Mouse (Mus musculus): Measurements from ENCODE around the gene Creb3l2.
"Not testable (repeated sequence)": the region's sequence is repeated elsewhere in the genome, so short reads cannot be mapped to it uniquely, and the experiment has no call there.

The Creb3l2 gene

DNA sequence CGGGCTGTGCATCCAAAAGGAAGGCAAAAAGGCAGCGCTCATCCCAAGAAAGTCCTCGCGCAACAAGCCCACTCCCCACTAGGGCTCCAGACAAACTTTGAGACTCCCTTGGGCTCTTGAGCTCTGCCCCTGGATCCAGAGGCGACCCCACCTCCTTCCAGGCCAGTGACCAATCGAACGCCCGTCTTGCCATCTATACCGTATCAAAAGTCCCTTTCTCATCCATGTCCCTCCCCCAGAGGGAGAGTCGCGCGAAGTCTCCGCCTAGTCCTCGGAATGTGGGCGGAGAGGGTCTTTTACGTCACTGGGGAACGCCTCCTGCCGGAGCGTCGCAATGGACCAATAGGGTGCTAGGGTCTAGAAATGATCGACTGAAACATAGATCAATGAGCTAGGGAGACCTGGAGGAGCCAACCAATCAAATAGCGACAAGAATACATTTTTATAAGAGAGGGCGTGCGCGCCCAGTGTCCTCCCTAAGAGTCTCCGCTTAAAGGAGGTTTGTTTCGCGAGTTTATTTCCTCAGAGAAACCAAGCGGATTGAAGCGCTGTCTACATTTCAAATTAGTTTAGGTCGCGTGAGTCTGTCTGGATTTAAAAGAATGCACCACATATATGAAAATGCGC lies at the start of gene Creb3l2:
TSS of gene Creb3l2 (minus strand) at position 106 of the 627 bp plus-strand sequence.
- DNase-seq = peak; percentile 96

DNA sequence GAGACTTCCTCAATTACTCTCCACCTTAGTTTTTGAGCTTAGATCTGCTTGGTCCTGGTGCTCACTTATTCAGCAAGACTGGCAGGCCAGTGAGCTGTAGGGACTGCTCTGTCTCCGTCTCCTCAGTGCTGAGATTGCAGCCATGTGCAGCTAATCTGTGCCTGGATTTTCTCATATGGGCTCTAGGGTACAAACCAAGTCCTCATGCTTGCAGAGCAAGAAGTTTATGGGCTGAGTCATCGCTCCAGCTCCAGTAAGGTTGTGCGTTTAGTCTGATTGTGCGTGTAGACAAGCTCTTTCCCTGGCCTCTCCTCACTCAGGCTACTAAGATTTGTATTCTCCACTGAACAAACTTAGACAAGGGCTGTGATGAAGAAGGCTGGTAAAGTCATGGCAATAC lies 44.6 kb upstream of the Creb3l2 start:
- DNase-seq = no peak

DNA sequence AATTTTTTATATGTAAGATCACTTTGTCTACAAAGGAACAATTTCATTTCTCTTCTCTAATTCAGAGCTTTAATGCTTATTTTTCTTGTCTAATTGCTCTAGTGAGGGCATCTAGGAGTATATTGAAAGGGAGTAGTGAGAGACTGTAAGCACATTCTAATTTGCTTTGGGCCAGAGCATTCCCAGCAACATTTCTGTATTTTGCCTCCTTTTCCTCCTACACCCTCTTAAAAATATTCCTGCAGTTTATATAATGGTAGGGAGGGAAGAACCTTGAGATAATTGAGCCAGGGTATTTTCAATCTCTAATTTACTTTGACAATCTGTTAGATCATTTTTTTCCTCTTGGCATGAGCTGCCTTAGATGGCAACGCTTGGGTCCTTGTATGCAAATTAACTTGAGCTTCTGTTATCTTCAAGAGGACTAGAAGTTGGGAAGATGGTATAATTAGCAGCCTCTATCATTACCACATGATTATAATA lies 42.7 kb upstream of the Creb3l2 start:
- DNase-seq = no peak

DNA sequence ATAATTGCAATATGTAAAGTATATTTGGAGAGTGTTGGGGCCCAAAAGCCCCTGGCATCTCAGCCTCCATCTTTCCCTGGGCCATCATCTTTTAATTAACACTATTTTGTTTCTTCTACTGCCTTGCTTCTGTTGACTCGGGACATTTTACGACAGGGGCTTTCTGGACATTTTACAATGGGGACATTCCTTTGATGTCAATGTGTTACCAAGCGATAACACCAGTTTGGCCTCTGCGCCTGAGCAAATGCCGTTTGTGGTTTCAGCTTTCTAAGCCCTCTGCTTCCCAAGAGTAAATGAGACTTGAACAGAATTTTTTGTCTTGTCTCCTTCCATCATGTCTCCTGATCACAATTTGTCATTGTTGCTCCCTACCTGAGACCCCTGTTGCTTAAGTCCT lies 41.3 kb upstream of the Creb3l2 start:
- peak; percentile 32 for DNase-seq

DNA sequence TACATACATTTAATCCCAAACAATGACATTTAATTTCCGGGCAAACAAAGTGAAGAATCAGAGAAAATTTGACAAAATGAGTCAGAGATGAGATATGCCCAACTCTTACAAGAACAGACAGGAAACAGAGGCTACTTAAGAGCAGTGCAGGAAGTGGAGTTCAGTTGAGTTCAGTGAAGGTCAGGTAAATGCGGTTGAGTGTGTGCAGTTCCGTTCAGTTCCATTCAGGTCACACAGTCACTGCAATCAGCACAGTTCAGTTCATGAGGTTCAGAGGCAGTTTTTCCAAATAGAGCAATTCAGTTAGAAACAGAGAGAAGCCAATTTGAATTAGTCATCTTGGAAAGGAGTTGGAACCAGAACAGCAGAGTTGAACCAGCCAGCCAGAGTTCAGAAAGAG lies 39.2 kb upstream of the Creb3l2 start:
- DNase-seq = no peak

DNA sequence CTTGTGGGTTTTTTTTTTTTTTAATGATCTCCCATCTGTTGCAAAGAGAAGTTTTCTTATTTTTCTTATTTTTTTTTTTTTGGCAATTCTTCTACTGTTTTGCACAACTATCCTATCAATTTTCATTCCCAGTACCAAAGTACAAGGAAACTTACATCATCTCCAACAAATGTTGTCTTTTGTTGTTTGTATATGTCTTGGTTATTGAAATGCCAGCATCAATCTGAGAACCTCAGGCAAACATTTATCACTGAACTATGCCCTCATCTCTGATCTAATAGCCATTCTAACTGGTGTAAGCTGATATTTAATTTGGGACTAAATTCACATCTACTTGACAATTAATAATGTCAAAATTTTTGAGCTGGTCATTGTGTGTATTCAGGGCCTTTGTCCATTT lies 38.1 kb upstream of the Creb3l2 start:
- no peak for DNase-seq

DNA sequence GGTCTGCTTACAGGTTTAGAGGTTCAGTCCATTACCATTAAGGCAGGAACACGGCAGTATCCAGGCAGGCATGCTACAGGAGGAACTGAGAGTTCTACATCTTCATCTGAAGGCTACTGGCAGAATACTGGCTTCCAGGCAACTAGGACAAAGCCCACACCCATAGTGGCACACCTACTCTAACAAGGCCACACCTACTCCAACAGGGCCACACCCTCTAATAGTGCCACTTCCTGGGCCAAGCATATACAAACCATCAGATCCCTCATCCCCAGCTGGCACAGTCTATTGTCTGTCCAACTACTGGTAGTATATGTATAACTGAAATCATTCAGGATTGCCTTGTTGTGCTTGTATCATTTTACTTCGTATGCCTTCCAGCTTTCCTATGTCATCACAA lies 36.5 kb upstream of the Creb3l2 start:
- no peak for DNase-seq

DNA sequence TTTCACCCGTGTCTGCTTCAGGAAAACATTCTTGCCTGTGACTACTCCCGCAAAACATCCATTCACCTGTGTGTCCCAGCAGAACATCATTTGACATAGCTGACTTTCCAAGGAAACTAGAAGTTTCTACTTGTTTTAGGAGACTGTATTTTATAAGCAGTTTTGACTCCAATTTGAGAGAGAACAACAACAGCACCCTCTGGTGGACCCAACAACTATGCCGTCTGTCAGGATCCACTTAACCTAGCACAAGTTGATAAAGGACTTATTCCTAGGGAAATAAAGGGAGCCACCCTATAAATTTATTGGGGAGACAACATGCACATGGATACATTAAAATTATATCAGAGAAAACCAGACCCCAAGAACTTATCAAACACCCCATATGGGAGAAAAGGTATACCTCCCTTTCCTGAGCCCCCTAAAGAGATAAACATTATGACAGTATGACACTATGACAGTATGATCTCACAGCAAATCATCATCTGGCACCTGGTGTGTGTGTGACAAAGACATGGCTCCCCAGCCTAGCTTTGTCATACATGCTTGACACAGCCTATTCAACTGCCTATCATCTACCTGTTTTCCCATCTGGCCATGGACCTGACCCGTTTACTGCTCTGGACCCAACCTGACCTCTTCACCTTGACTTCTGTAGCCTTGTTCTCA lies 31.9 kb upstream of the Creb3l2 start:
- DNase-seq = peak; percentile 12

DNA sequence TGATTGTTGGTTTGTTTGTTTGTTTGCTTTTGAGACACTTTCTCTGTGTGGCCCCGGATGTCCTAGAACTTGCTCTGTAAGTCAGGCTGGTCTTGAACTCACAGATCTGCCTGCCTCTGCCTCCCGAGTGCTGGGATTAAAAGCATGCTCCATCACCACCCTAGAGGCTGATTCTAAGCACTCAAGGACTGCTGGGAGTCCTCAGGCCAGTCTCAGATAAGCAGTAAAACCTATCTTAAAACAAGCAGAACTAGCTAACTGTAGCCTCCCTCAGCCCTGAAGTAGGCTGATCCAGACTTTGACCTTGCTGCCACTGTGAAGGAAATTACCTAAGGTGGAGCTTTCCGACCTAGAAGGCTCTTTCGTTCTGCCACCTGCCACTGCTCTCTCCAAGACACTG lies 28.3 kb upstream of the Creb3l2 start:
- no peak for DNase-seq

DNA sequence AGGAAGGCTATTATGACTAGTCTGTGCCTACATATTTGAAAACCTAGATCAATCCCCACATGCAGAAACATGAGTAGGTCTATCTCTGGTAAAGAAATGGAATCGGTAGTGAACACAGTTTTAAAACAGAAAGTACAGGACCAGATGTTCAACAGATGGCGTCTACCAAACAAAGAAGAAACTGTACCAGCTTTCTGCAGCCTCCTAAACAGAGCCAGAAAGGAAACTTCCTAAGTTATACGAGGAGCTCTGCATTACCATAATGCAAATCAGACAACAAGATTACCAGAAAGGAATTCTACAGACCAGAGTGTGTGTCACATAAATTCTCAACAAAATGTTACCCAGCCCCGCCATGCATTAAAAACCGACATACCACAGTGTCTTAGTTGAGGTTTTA lies 23.9 kb upstream of the Creb3l2 start:
- no peak for DNase-seq

DNA sequence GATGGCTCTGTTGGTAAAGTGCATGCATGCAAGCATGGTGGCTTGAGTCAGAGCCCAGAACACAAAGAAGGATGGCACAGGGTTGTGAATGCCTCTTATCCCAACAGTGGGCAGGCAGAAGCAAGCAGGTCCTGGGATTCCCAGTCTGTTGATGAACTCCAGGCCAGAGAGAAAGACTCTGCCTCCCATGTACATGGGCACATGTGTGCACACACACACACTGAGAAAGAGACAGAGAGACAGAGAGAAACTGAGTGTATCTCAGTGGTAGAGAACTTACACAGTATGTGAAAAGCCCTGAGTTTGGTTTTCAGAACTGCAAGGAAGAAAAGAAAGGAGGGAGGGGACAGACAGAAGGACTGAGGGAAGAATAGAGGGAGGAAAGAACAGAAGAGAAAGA lies 23.4 kb upstream of the Creb3l2 start:
- no peak for DNase-seq

DNA sequence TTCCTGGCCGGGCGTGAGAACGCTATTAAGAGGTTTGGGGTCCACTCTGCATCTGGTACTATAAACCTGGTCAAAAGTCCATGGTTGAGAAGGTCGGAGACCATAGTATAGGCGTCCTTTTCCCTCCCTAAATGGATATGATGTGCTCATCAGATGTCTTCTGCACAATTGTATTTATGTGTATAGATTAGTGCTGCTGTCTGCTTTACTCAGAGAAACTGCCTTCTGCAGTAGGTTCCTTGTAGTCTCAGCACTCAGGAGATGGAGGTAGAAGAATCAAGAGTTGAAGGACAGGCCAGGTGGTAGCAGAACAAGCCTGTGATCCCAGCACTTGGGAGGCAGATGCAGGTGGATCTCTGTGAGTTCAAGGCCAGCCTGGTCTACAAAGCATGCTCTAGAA lies 22.6 kb upstream of the Creb3l2 start:
- no peak for DNase-seq

DNA sequence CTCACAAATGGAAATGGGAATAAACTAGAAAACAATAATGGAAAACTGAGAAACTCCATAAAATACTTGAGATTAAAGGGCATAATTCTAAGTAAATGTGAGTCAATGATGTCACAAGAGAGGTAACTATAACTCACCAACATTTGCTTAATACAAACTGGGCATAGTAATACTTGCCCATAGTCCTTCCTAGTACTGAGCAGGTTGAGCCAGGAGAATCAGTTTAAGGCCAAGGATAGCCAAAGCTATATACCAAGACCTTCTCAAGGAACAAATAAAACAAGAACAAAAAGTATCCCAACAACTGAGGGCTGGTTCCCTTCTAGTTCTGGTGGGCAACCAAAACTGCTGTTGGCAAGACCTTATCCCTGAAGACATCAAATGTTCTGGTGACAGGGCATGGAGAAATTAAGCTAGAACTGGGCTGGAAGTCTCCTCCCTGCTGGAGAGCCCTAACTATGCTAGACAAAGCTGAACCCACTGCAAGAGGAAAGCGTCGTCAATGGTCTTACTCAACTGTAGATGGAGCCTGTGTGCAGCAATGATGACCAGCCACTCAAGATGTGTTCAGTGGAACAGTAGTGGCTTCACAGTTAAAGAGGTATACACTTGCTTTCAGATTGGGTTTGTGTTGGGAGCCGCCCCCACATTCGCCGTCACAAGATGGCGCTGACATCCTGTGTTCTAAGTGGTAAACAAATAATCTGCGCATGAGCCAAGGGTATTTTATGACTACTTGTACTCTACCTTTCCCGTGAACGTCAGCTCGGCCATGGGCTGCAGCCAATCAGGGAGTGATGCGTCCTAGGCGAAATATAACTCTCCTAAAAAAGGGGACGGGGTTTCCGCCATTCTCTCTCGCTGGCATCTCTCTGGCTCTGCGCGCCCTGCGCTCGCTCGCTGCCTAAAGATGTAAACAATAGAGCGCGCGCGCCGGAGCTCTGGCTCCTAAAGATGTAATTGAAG lies 21.9 kb upstream of the Creb3l2 start:
- peak; percentile 63 for DNase-seq

DNA sequence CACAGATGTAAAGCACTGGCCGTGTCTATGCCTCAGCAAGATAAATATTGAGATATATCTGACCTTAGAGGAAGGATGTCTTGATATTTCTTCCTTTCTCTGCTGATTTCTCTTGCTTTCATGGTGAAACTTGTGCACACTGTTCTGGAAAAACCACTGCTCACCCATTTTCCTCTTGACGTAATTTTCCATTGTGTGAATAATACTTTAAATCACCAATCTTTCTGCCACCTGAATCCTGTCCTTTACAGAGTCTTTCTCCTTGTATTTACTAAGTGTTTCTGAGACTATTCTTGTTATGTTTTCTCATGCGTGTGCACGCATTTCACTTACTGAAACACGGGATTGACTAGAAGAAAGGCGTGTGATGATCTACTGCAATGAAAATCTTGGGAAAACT lies 18.7 kb upstream of the Creb3l2 start:
- DNase-seq = no peak

DNA sequence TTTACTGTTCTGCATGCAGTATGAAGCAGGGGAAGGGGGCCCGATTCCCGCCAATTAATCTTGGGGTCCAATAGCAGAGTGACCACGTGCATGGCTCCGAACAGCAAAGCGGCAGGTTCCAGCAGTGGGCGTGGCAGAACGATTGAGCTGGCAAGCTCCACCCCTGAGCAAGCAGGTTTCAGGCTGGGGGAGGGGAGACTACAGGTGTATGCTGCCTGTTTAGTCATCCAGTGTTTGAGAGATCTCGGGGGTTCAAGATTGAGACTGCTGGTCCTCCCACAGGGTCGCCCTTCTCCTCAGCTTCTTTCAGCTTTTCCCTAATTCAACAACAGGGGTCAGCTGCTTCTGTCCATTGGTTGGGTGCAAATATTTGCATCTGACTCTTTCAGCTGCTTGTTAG lies 17.7 kb upstream of the Creb3l2 start:
- not testable (repeated sequence) for DNase-seq

DNA sequence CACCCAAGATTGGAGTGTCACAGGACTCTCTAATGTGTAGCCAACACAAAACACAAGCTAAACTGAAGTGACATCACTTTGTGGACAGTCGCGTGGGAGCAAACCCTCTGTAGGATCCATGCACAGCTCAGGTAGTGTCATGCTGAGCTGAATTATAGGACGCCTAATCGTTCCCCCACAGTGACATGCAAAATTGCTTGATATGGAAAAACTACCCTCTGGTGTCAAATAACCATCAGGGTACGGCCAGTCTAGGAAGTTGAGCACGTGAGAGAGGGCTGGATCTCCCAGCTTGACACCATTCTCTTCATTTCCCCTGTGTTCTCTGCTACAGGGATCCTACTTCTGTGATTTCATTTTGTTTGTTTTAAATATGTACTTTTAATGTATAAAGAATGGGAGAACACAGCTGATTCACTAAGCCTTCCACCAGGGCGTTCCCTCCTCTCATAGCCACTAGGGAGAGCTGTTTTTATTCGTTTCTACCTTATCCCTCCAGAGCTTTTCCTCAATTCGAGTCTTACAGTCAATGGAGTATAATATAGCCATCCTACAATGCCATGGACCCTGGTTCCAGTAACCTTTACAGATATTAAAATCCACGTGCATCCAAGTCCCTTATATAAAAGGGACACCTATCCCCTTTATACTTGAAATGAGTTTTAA lies 16.2 kb upstream of the Creb3l2 start:
- no peak for DNase-seq

DNA sequence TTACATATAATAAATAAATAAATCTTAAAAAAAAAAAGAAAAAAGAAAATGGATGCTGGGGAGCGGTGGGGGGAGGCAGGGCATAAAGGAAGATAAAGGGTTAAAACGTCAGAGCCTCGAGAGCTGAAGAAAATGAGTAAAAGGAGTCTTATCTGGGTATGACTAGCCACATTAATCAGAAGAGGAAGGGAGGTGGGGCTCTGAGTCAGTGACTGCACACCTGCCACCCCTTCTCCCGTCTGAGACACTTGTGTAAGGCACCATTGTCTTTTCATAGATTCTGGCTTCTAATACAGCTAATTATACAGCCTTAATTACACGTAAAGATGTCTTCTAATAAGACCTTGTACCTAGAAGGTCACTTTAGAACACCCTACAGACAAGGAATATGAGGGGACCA lies 13.6 kb upstream of the Creb3l2 start:
- DNase-seq = no peak

DNA sequence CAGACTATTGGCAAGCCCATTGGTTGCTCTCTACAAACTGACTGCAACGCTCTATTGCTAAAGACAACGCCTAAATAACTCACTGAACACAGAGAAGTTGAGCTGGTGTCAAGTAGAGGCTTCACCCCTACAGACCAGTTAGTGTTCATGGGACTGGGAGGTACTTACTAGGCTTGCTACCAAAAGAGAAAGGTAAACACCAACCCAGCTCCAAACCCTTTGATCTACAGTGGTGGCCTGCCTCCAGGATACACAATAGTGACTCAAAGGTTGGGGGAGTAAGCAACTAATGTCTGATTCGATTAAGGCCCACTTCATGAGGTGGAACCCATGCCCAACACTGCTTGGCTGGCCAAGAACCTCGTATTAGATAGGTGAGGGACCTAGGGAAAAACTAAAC lies 11.1 kb upstream of the Creb3l2 start:
- DNase-seq = no peak

DNA sequence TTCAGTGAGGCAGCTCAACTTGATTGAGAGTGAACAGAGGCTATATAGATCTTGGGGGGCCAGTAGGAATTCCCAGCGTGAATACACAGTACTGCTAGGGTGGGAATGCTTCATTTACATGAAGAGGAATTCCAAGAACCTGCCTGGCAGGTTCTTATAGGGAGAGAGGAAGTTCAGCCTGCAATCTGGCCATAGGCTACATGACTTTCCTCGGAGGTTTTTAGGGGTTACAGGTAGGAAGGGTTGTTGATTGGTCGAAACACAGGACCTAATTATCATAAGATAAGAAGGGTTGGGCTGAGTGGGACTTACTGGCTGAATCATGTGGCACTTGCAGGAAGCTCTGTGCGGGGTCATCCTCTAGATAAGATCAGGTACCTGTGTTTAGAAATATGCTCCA lies 9.7 kb upstream of the Creb3l2 start:
- no peak for DNase-seq

DNA sequence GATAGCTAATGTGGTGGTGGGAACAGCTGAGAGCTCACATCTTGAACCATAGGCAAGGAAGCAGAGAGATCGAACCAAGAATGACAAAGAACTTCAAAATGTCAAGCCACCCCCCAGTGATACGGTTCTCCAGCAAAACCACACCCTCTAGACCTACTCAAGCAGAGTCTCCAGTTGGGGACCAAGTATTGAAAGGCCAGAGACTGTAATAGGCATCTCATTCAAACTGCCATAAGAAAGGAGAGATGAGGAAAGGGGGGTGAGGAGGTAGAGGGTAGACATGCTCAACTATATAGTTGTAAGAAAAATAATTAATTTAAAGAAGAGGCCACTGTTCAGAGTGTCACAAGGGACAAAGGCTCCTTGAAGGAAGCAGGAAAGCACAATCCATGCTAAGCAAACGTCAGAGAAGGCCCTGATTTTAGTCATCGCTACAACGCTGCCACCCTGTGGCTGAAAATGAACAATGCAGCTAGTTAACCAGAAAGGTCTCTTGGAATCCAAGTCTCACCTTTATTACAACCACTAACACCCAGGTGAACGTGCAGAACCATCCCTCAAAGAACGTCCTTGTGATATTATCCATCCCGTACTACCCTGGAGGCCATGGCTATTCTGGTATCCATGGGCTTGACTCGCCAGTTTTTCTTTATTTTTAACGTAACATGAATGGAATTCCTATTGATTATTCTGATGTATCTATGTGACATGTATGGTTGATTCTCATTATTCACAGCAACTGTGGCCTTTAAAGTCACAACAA lies 5.9 kb upstream of the Creb3l2 start:
- peak; percentile 62 for DNase-seq

DNA sequence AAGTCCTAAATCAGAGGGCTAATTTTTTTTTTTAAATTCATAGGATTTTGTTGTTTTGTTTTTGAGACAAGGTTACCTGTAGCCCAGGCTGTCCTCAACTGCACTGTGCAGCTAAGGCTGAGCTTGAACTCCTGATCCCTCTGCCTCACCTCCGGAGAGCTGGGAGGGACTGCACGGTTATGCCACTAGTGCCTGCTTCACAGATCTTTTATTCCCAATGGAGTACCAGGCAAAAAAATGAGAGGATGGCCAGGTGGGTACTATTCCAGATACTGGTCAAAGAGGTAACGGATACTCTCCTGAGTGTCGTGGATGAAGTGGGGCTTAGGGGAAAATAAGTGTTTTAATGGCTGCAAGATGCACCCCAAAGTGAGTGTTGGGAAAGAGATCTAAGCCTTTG lies 835 bp upstream of the Creb3l2 start:
- DNase-seq = peak; percentile 15

Measured in liver (tissue).